Mouse (Mus musculus) T-cell, adult 2 months (primary cell): Measurements from ENCODE around the gene Donson.

Experiments
- DNase-seq: peaks from one replicate; pipeline ENCODE4 v3.0.0; 2022; ENCODE audit warnings: low spot score

The Donson gene

DNA sequence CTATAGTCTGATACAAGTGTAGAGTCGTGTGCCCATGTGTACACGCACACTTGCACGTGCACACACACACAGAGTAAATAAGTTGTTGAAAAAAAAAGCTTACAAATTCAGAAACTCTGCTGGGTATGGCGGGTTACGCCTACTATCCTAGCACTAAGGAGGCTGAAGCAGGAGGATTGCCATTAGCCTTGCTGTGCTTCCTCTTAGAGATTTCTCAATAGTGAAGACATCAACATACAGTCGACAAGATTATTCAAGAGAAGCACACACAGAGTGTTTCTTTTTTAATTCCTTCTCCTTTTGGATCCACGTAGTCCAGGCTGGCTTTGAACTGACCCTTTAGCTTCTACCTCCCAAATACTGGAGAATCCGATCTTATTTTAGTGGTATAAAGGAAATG is 48.4 kb downstream of the Donson start:
- DNase-seq = no peak

DNA sequence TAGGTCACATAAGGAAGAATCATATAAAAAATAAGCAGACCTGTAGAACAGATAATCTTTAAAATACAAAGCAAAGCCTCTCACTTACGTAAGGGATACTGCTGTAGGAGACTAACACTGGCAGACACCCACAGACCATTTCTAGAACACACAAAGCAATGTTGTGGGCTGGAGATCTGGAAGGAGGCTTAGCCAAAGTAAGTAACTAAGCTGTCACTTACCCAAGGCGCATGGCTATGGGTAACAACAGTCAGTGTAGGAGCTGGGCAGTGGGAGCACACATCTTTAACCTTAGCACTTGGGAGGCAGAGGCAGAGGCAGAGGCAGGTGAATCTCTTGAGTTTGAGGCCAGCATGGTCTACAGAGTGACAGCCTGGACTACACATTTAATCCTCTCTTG is 48.9 kb downstream of the Donson start:
- no peak for DNase-seq

DNA sequence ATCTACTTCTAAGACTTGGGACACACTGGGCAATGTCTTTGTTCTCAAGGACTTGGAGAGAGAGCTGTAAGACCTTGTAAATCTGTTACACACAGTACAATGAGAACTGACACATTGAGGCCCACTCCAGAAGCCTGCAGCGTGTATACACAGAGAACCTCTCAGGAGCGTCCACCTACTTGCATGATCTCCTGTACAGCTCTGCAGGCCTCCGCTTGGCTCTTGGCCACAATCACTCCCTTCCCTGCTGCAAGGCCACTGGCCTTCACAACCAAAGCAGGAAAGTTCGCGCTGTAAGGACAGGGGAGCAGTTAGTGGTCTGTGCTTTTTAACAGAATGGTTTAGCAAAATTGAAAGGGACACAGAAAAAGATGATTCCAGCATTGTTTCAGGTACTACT is 49.4 kb downstream of the Donson start:
- no peak for DNase-seq

DNA sequence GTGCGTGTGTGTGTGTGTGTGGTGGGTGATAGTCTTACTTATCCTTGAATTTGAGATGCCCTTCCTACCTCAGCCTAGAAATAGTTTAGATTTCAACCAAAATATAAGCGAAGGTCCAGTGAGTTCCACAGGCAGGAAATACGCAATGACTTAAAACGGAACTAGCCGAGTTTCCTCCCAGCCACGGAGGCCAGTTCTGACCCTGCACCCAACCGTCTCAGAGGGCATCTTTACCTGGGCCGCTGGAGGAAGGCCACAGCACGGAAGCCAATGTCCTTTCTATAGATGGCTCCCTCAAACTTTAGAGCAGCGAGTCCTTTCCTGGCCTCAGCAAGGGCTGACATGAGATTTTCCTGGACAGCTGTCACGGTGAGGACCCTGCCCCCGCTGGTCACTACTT is 54.9 kb downstream of the Donson start:
- no peak for DNase-seq

DNA sequence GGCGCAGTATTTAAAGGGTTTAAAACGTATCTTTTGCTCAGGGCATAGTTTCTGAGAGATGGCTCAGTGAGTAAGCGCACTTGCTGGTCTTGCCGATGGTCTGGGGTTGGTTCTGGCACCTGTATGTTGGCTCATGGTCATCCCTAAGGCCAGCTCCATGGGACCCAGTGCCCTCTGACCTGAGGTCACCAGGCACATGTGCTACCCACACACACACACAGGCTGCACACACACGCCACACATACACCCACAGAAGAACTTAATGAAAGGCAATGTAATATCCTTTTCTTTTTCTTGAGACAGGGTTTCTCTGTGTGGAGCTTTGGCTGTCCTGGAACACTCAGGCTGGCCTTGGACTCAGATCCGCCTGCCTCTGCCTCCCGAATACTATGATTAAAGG is 55.6 kb downstream of the Donson start:
- DNase-seq = no peak

DNA sequence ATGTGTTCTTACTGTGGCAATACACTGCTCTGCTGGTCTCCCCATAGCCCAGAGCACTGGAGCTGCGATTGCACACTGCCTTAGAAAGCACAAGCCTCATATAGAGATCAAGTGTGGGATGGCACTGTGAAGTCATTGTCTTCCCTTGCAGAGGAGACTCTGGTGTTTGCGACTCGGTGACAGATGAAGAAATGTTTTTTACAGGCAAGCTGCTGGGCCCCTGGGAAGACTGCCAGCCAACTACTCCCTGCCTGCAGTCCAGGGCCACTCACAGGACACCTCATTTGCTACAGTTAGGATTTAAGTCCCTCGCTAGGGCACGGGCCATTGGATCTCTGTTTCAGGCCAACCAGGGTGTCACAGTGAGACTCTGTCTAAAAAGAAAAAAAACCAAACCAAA is 56.1 kb downstream of the Donson start:
- no peak for DNase-seq

DNA sequence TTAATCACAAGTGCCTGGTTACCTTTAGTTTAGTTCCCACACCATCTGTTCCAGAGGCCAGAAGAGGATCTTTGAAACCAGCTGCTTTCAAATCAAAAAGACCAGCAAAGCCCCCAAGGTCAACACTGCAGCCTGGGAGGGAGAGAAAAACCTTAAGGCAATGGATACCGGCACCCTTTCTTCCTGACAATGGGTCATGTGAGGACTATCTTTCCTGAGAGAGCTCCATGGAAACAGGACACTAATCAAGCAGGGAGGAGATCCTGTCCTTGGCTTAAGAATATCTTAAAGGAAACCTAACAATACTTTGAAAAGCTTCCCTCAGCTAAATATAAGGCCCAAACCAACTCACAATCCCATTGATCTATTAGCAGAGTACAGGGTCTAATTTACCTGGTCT is 58.0 kb downstream of the Donson start:
- DNase-seq = no peak

DNA sequence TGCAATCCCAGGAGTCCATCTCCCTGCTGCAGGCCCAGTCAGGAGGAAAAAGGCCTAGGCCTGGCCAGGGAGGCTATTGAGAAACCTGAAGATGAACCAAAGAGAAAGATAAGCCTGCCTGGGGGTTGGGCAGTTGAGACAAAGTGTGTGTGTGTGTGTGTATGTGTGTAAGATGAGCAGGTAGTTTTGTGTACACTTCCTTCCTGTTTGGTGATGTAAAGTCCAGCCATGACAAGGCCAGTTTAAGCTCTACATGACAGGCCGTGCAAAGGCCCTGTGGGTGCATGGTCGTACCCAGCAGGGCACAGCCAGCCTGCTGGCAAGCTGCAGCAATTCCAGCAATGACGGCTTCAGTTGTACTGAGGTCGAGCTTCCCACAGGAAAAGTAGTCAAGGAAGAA is 58.8 kb downstream of the Donson start:
- DNase-seq = no peak

DNA sequence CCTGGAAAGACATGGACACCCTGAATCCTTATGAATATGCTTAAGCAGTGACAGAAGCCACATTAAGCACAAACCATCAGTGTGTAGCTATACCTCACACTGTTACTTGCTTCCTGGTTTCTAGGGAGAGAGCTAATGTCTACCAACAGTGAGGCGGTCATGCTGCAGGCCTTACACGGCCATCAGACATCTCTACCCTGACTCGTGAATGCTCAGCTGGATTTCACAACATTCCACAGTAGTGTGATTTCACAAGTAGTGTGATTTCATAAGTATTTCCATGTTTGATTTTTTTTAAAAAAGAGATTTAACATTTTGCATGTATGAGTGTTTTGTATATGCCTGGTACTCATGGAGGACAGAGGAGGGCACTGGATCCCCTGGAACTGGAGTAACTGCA is 59.9 kb downstream of the Donson start:
- no peak for DNase-seq

DNA sequence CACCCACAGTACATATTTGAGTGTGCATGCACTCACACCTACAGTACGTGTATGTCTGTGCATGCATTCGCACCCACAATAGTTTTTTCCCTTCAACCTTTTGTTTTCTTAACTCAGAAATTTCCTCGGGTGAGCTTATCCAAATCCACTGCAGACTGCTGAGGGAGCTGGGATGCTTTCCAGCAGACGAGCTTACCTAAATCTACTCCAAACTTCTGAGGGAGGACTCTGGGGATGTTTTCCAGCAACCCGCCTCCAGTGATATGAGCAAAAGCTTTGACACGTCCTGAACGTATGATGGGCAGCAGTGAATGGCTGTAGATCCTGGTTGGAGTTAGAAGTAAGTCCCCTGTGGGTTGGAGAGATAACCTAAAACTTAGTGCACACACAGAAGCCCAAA is 60.7 kb downstream of the Donson start:
- no peak for DNase-seq
